Mouse (Mus musculus) forebrain, embryonic 16.5 days (tissue): Measurements from ENCODE around the gene Aoc2. TPM values are rescaled to one million over a fixed set of nuclear protein-coding genes. Genes with fewer than 3 reads are reported as not detected.
"Not testable (repeated sequence)": the region's sequence is repeated elsewhere in the genome, so short reads cannot be mapped to it uniquely, and the experiment has no call there.

Experiments used
- ATAC-seq: fragments of 200-750 bp; cut with Nextera tagmentation; 2 replicates; pipeline ENCODE4 v1.8.0; 2017; ENCODE audit warnings: mild to moderate bottlenecking, moderate library complexity
- H3K27ac ChIP-seq: fragments of 300-500 bp; sonication (generic); 2 replicates; pipeline ENCODE4 v1.5.1; 2014; ENCODE audit warnings: low read length, control low read depth
- H3K27me3 ChIP-seq: fragments of 300-500 bp; sonication (generic); replicated peaks from 2 replicates; pipeline ENCODE4 v1.6.1; 2014; ENCODE audit warnings: low read length; ENCODE audit not compliant: control insufficient read depth, insufficient read depth
- H3K36me3 ChIP-seq: fragments of 300-500 bp; sonication (generic); 2 replicates; pipeline ENCODE4 v1.6.1; 2014; ENCODE audit not compliant: control insufficient read depth, insufficient read depth
- H3K4me1 ChIP-seq: fragments of 300-500 bp; sonication (generic); replicated peaks from 2 replicates; pipeline ENCODE4 v1.6.1; 2014; ENCODE audit warnings: low read length; ENCODE audit not compliant: control insufficient read depth, insufficient read depth
- H3K4me2 ChIP-seq: fragments of 300-500 bp; sonication (generic); 2 replicates; pipeline ENCODE4 v1.6.1; 2014; ENCODE audit warnings: mild to moderate bottlenecking, low read length, control low read depth
- H3K4me3 ChIP-seq: fragments of 300-500 bp; sonication (generic); replicated peaks from 2 replicates; pipeline ENCODE4 v1.5.1; 2014; ENCODE audit warnings: mild to moderate bottlenecking, low read length, control low read depth
- H3K9ac ChIP-seq: fragments of 300-500 bp; sonication (generic); replicated peaks from 2 replicates; pipeline ENCODE4 v1.6.1; 2014; ENCODE audit warnings: low read depth, low read length, control low read depth
- H3K9me3 ChIP-seq: fragments of 300-500 bp; sonication (generic); 2 replicates; pipeline ENCODE4 v1.6.1; 2016; ENCODE audit warnings: low read length; ENCODE audit not compliant: control insufficient read depth
- WGBS: fragments of 180-500 bp; shearing (Covaris S2); extraction: QIAGEN DNeasy Blood & Tissue Kit; methylation state at CpG from one replicate; pipeline ENCODE4 v1.1.7; 2014; 5-methylcytosine and 5-hydroxymethylcytosine counted together
- polyA plus RNA-seq: library from polyadenylated mRNA; unstranded; fragments of >200 nt; fragmentation: Nextera tagmentation; extraction: Ambion mirVana; gene quantifications from 2 replicates; pipeline ENCODE4 v1.2.1, GENCODE M21; 2015

Gene Aoc2
- polyA plus RNA-seq, 1 experiment from 2014 or later = 3.2 TPM

DNA sequence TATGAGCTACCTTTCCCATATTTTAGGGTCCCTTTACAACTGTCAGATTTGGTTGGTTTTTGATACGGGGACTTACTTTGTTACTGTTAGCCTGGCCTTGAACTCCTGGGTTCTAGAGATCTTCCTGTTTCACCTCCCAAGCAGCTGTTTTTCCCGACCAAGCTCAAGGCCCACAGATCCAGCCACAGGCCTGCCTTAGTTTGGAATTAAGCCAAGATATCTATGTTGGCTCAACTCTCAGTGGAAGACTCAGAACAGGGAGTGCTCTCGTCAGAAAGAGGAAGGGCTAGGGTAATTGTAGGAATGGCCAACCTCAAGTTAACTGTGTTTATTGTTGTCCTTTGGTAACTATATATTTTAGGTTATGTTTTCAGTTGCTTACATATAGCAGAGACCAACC lies 12.7 kb upstream of the Aoc2 start:
- H3K9ac ChIP-seq = no peak overlapping the region
- WGBS = 70% methylated on average over 3 of the region's 3 CpGs
- H3K4me1 ChIP-seq = peaks cover 8% of the 10 kb centered on the region
- H3K9me3 ChIP-seq = no peaks in the 10 kb centered on the region
- H3K36me3 ChIP-seq = no peaks in the 10 kb centered on the region
- no peaks in the 10 kb centered on the region; the same call in 1 of the 2 replicates for H3K27me3 ChIP-seq
- H3K4me3 ChIP-seq = no peak overlapping the region
- H3K4me2 ChIP-seq = no peak overlapping the region
- no peak overlapping the region for H3K27ac ChIP-seq
- no peak for ATAC-seq

GRCm38 (mm10) chr11:101314567-101314966 lies 10.3 kb upstream of the Aoc2 start:
- no peak overlapping the region for H3K9ac ChIP-seq
- peaks cover 18% of the 10 kb centered on the region for H3K4me1 ChIP-seq
- H3K27me3 ChIP-seq = no peaks in the 10 kb centered on the region
- H3K9me3 ChIP-seq = no peaks in the 10 kb centered on the region
- no peak overlapping the region for H3K27ac ChIP-seq
- H3K36me3 ChIP-seq = peaks cover 3% of the 10 kb centered on the region
- H3K4me3 ChIP-seq = no peak overlapping the region
- no peak overlapping the region for H3K4me2 ChIP-seq
- 97% methylated on average over 1 of the region's 1 CpGs for WGBS
- no peak for ATAC-seq

GRCm38 (mm10) chr11:101315082-101315650 lies 9.7 kb upstream of the Aoc2 start:
- H3K27me3 ChIP-seq = no peaks in the 10 kb centered on the region
- 81% methylated on average over 8 of the region's 8 CpGs for WGBS
- H3K9ac ChIP-seq = peak overlapping the region; percentile 95
- peak overlapping the region; percentile 85 for H3K4me2 ChIP-seq
- H3K4me1 ChIP-seq = peaks cover 18% of the 10 kb centered on the region
- H3K27ac ChIP-seq = peak overlapping the region; percentile 69
- H3K4me3 ChIP-seq = peak overlapping the region; percentile 99
- 0 out of 2 replicates have a peak, but pooled peaks have one; percentile 2 for ATAC-seq
- H3K36me3 ChIP-seq = peaks cover 8% of the 10 kb centered on the region
- no peaks in the 10 kb centered on the region for H3K9me3 ChIP-seq

DNA sequence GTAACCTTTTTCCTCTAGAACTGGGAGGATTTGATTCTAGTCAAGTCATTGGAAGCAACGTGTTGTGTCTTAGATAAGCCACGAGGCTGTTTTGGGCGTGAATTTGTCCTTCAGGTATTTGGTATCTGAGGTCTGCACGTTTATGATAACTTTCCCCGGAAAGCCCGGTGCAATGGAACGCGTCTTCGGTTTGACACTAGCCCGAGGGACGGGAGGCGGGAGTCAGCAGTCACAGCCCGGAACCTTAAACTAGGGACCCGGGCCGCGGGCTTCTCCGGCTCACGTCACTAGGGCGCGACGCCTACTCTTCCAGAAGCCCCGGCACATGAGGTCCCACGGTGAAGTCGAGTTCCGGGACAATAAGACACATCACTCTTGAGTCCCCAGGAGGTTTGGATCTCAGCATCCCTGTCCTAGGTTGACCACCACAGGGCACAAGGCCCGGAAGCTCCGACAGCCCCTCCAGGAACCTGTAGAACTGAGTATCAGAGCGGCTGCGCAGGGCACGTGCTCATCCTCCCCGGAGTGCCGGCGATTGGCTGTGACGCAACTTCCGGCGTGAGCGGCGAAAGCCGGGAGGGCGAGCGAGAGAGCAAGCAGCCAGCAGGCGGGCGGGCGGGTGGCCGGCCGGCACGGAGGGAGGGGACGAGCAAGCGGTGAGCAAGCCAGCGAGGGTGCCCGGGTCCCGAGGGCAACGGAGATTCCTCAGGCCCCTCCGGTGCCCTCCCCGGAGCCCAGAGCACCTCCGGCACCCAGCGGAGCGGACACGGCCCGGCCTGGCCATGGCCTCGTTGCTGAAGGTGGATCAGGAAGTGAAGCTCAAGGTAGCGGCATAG lies 9.0 kb upstream of the Aoc2 start, which contains the start of gene Psme3:
TSS of gene Psme3 (plus strand) at position 549 of the 836 bp plus-strand sequence.
- ATAC-seq = peak; percentile 94
- H3K4me3 ChIP-seq = peak within 1 kb of the TSS; percentile 99
- H3K4me1 ChIP-seq = peaks cover 18% of the 10 kb centered on the region
- H3K9me3 ChIP-seq = no peaks in the 10 kb centered on the region
- no peaks in the 10 kb centered on the region for H3K27me3 ChIP-seq
- H3K9ac ChIP-seq = peak within 1 kb of the TSS; percentile 95
- WGBS = under 1% methylated on average over 62 of the region's 62 CpGs
- H3K36me3 ChIP-seq = peaks cover 13% of the 10 kb centered on the region
- H3K4me2 ChIP-seq = peak within 1 kb of the TSS; percentile 85
- peak within 1 kb of the TSS; percentile 69 for H3K27ac ChIP-seq

DNA sequence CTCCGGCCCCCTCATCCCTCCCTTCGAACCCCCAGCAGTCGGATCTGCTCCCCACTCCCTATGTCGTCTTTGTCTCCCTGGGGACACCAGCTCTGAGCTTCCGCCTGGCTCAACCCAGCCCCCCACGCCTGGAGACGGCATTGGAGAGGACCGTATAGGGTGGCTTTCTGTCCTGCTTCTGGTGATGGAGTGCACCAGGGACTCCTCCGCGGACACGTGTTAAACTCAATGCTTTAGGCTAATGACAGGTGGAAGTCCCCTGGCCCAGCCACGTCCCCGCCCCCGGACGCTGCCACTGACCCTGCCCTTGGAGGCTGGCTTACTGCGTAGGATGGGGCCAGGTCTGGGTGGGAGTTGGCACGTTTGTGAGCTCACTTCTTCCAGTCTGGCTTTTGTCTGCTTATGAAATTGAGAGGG lies 8.4 kb upstream of the Aoc2 start:
- Histone ChIP-seq H3K9me3 (no peaks in the 10 kb centered on the region), H3K4me3 (peak overlapping the region; percentile 99), H3K9ac (peak overlapping the region; percentile 95), H3K27me3 (no peaks in the 10 kb centered on the region), H3K27ac (peak overlapping the region; percentile 65), H3K4me2 (peak overlapping the region; percentile 85), H3K4me1 (peaks cover 18% of the 10 kb centered on the region), H3K36me3 (peaks cover 20% of the 10 kb centered on the region)
- ATAC-seq = peak; percentile 3; the same call in 1 of the 2 replicates
- 0% methylated on average over 17 of the region's 17 CpGs for WGBS

GRCm38 (mm10) chr11:101323609-101324008 lies 1.3 kb upstream of the Aoc2 start:
- no peaks in the 10 kb centered on the region for H3K9me3 ChIP-seq
- H3K27ac ChIP-seq = no peak overlapping the region
- H3K27me3 ChIP-seq = no peaks in the 10 kb centered on the region
- peaks cover 43% of the 10 kb centered on the region for H3K36me3 ChIP-seq
- no peak overlapping the region for H3K4me3 ChIP-seq
- H3K4me2 ChIP-seq = no peak overlapping the region
- peak; percentile 66 for ATAC-seq
- H3K4me1 ChIP-seq = no peaks in the 10 kb centered on the region; the same call in 1 of the 2 replicates
- H3K9ac ChIP-seq = no peak overlapping the region
- 9% methylated on average over 4 of the region's 4 CpGs for WGBS

- not testable (repeated sequence) for H3K4me3 ChIP-seq, H3K27ac ChIP-seq, H3K9ac ChIP-seq, H3K4me1 ChIP-seq, H3K27me3 ChIP-seq, H3K9me3 ChIP-seq, H3K4me2 ChIP-seq, ATAC-seq
- WGBS = 94% methylated on average over 11 of the region's 11 CpGs
- peaks cover 34% of the 10 kb centered on the region for H3K36me3 ChIP-seq
Measured at GRCm38 (mm10) chr11:101325201-101325600, 338 bp downstream of the Aoc2 start.

DNA sequence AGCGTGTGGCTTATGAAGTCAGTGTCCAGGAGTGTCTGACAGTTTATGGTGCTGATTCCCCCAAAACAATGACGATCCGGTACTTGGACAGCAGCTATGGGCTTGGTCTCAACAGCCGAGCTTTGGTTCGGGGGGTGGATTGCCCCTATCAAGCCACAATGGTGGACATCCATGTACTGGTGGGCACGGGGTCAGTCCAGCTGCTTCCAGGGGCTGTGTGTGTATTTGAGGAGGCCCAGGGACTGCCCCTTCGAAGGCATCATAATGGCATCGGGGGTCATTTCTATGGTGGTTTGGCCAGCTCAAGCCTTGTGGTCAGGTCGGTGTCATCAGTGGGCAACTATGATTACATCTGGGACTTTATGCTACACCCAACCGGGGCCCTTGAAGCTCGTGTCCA lies 1.3 kb downstream of the Aoc2 start:
- Histone ChIP-seq H3K4me3 (no peak overlapping the region), H3K9me3 (no peaks in the 10 kb centered on the region), H3K4me2 (no peak overlapping the region), H3K36me3 (peaks cover 27% of the 10 kb centered on the region), H3K27ac (no peak overlapping the region), H3K27me3 (no peaks in the 10 kb centered on the region), H3K9ac (no peak overlapping the region), H3K4me1 (peaks cover 3% of the 10 kb centered on the region; the same call in 1 of the 2 replicates)
- WGBS = 90% methylated on average over 11 of the region's 11 CpGs
- ATAC-seq = no peak

- Histone ChIP-seq H3K36me3 (peaks cover 17% of the 10 kb centered on the region), H3K4me3 (no peak overlapping the region), H3K4me2 (no peak overlapping the region), H3K27ac (no peak overlapping the region), H3K4me1 (peaks cover 3% of the 10 kb centered on the region; the same call in 1 of the 2 replicates), H3K27me3 (no peaks in the 10 kb centered on the region), H3K9ac (no peak overlapping the region), H3K9me3 (no peaks in the 10 kb centered on the region)
- 54% methylated on average over 3 of the region's 3 CpGs for WGBS
- ATAC-seq = no peak
Measured at GRCm38 (mm10) chr11:101327311-101327710, 2.4 kb downstream of the Aoc2 start.
